Mouse (Mus musculus) liver, adult 2 months (tissue): Measurements from ENCODE around the gene Ppp1ca. TPM values are rescaled to one million over a fixed set of nuclear protein-coding genes. Genes with fewer than 3 reads are reported as not detected.

Experiments
- DNase-seq: peaks from one replicate; pipeline ENCODE4 v3.0.0-alpha.2; 2011; ENCODE audit warnings: low read depth, low spot score; ENCODE audit errors: extremely low read depth
- H3K27ac ChIP-seq: fragments of 200-500 bp; replicated peaks from 2 replicates; pipeline ENCODE4 v1.5.1; 2012; ENCODE audit warnings: low read depth, mild to moderate bottlenecking, control low read depth, inconsistent platforms, low read length; ENCODE audit not compliant: insufficient read depth
- H3K27me3 ChIP-seq: fragments of 200-500 bp; 2 replicates; pipeline ENCODE4 v1.6.1; 2012; ENCODE audit warnings: mild to moderate bottlenecking, moderate library complexity, low read length, inconsistent platforms; ENCODE audit not compliant: control insufficient read depth, insufficient read depth
- H3K36me3 ChIP-seq: fragments of 200-500 bp; 2 replicates; pipeline ENCODE4 v1.6.1; 2012; ENCODE audit warnings: low read length, inconsistent platforms; ENCODE audit not compliant: control insufficient read depth, insufficient read depth
- H3K4me1 ChIP-seq: fragments of 200-500 bp; 2 replicates; pipeline ENCODE4 v1.6.1; 2011; ENCODE audit warnings: low read length; ENCODE audit not compliant: control insufficient read depth, insufficient read depth
- H3K4me3 ChIP-seq: fragments of 200-500 bp; 2 replicates; pipeline ENCODE4 v1.5.1; 2011; ENCODE audit warnings: low read depth, mild to moderate bottlenecking, control low read depth, low read length, moderate library complexity; ENCODE audit not compliant: insufficient read depth
- H3K79me2 ChIP-seq: fragments of 200-500 bp; 2 replicates; pipeline ENCODE4 v1.6.1; 2012; ENCODE audit warnings: inconsistent platforms, mild to moderate bottlenecking, low read length, moderate library complexity; ENCODE audit not compliant: control insufficient read depth, insufficient read depth
- H3K9ac ChIP-seq: fragments of 200-500 bp; 2 replicates; pipeline ENCODE4 v1.6.1; 2012; ENCODE audit warnings: low read depth, mild to moderate bottlenecking, control low read depth, inconsistent platforms, low read length
- CTCF ChIP-seq: fragments of 200-500 bp; IDR thresholded peaks from 2 replicates; pipeline ENCODE4 v1.5.1; 2011; ENCODE audit warnings: low read depth, low read length, control low read depth
- POLR2A ChIP-seq: fragments of 200-500 bp; IDR thresholded peaks from 2 replicates; pipeline ENCODE4 v1.6.1; 2011; ENCODE audit warnings: low read length, control low read depth; ENCODE audit not compliant: insufficient read depth; ENCODE audit errors: extremely low read depth
- WGBS: fragments of 180-500 bp; shearing (Covaris S2); methylation state at CpG from one replicate; pipeline ENCODE4 v1.1.7; 2018; 5-methylcytosine and 5-hydroxymethylcytosine counted together
- polyA plus RNA-seq: library from polyadenylated mRNA; depleted of rRNA; stranded (reverse); fragments of >200 nt; gene quantifications from 2 replicates; pipeline ENCODE4 v1.2.3, GENCODE M21; 2012
- total RNA-seq: library from RNA; depleted of rRNA; stranded (reverse); fragments of >200 nt; gene quantifications from 2 replicates; pipeline ENCODE4 v1.2.3, GENCODE M21; 2014

Gene Ppp1ca
- total and polyA plus RNA-seq, 2 experiments: 170 to 399 TPM

DNA sequence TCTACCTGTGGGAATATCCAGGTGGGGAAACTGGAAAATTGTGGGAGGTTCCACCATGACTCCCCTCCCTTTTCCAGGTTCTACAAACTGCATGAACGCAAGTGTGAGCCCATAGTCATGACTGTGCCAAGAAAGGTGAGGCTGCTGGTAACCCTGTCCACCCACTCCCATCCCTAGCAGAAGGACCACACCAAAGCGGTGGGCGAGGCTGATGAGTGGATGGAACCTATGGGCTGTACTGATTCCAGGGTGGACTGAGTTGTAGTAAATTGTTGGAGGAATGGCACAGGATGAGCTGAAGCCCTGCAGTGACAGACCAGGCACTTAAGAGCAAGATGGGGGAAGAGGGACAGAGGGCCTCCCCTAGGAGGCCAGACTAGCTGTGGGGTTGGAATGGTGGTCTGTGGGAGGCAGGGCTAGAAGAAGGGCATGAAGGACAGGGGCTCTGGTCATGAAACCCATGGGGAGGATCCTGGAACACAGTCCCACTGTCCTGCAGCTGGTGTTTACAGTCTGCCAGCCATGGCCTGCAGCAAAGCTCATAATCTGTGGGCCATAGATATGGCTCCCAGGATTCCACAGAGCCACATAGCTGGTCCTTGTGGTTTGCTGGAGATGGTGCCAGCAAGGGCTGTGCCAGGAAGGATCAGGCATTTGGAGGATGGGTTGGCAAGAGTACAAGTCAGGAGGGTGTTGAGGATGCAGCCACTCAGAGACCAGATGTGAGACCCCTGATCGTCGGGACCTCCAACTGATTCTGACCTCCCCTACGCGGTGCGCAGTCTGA is 39.2 kb upstream of the Ppp1ca start:
- Histone ChIP-seq H3K27me3 (no peaks in the 10 kb centered on the region), H3K4me3 (no peak overlapping the region), H3K4me1 (peaks cover 14% of the 10 kb centered on the region), H3K36me3 (0 out of 2 replicates have a peak, but pooled peaks cover 2% of the 10 kb centered on the region), H3K9ac (no peak overlapping the region), H3K79me2 (peaks cover 15% of the 10 kb centered on the region; the same call in 1 of the 2 replicates), H3K27ac (no peak overlapping the region)
- TF ChIP-seq CTCF (no peak), POLR2A (no peak)
- 87% methylated on average over 8 of the region's 8 CpGs for WGBS
- no peak for DNase-seq

- no peak within 1 kb of the TSS for H3K27ac ChIP-seq
- no peak within 1 kb of the TSS for H3K9ac ChIP-seq
- H3K4me3 ChIP-seq: no peak within 1 kb of the TSS
- no peaks in the 10 kb centered on the region for H3K27me3 ChIP-seq
- peaks cover 14% of the 10 kb centered on the region for H3K4me1 ChIP-seq
- TF ChIP-seq POLR2A: no peak
- no peak for TF ChIP-seq CTCF
- 67% methylated on average over 11 of the region's 11 CpGs for WGBS
- no peak for DNase-seq
- peaks cover 4% of the 10 kb centered on the region; the same call in 1 of the 2 replicates for H3K36me3 ChIP-seq
- peaks cover 15% of the 10 kb centered on the region; the same call in 1 of the 2 replicates for H3K79me2 ChIP-seq
These were observed 38.6 kb upstream of the Ppp1ca start, which contains the start of gene Ptprcap for GRCm38 (mm10) chr19:4153232-4153654. Gene Ptprcap, plus strand, starts transcription at chr19:4153604.

GRCm38 (mm10) chr19:4154437-4155222 is 37.2 kb upstream of the Ppp1ca start:
- Histone ChIP-seq H3K36me3 (peaks cover 7% of the 10 kb centered on the region; the same call in 1 of the 2 replicates), H3K4me1 (peaks cover 8% of the 10 kb centered on the region), H3K27me3 (no peaks in the 10 kb centered on the region), H3K9ac (0 out of 2 replicates have a peak overlapping the region, but pooled peaks have one; percentile 7), H3K27ac (no peak overlapping the region), H3K4me3 (no peak overlapping the region; the same call in 1 of the 2 replicates), H3K79me2 (peaks cover 5% of the 10 kb centered on the region; the same call in 1 of the 2 replicates)
- no peak for TF ChIP-seq POLR2A
- no peak for TF ChIP-seq CTCF
- WGBS: 78% methylated on average over 13 of the region's 13 CpGs
- no peak for DNase-seq

GRCm38 (mm10) chr19:4155223-4156072 is 36.4 kb upstream of the Ppp1ca start:
- Histone ChIP-seq H3K27ac (no peak overlapping the region), H3K27me3 (no peaks in the 10 kb centered on the region), H3K4me1 (peaks cover under 1% of the 10 kb centered on the region; the same call in 1 of the 2 replicates), H3K9ac (no peak overlapping the region), H3K36me3 (peaks cover 7% of the 10 kb centered on the region; the same call in 1 of the 2 replicates), H3K4me3 (no peak overlapping the region), H3K79me2 (no peaks in the 10 kb centered on the region)
- WGBS: 74% methylated on average over 6 of the region's 6 CpGs
- no peak for DNase-seq
- TF ChIP-seq CTCF (no peak), POLR2A (no peak)

DNA sequence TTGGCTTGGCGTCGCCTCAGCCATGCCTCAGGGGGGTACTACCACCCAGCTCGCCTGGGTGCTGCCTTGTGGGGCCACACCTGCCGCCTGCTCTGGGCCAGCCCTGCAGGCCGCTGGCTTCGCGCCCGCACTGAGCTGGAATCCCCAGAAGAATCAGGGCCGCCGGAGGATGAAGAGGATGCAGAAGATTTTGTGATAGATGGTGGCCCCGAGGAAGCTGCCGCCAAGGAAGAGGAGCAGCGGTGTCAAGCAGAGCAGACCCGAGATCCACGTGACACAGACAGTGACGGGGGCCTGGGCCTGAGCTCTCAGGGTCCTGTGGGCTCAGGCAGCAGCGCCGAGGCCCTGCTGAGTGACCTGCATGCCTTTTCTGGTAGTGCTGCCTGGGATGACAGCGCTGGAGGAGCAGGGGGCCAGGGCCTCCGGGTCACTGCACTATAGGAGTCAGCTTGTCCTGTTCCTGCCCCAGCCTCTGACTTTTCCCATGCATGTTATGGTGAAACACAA is 35.7 kb upstream of the Ppp1ca start:
- no peaks in the 10 kb centered on the region for H3K79me2 ChIP-seq
- 78% methylated on average over 20 of the region's 20 CpGs for WGBS
- H3K27ac ChIP-seq: no peak overlapping the region
- no peak overlapping the region for H3K4me3 ChIP-seq
- H3K4me1 ChIP-seq: no peaks in the 10 kb centered on the region
- DNase-seq: no peak
- peaks cover 9% of the 10 kb centered on the region; the same call in 1 of the 2 replicates for H3K36me3 ChIP-seq
- H3K9ac ChIP-seq: no peak overlapping the region
- no peaks in the 10 kb centered on the region for H3K27me3 ChIP-seq
- TF ChIP-seq CTCF: no peak
